Mouse (Mus musculus) C2C12 (cell line): ENCODE data around the gene Ccm2. TPM values are rescaled to one million over a fixed set of nuclear protein-coding genes. Genes with fewer than 3 reads are reported as not detected.

Experiments used
- H3K27me3 ChIP-seq: one replicate; pipeline ENCODE4 v1.6.1; 2011; ENCODE audit not compliant: control insufficient read depth, insufficient read depth, insufficient read length
- H3K36me3 ChIP-seq: one replicate; pipeline ENCODE4 v1.6.1; 2011; ENCODE audit not compliant: control insufficient read depth, insufficient read depth
- H3K4me3 ChIP-seq: one replicate; pipeline ENCODE4 v1.5.1; 2011; ENCODE audit warnings: mild to moderate bottlenecking, control low read depth; ENCODE audit not compliant: poor library complexity, insufficient read depth, severe bottlenecking
- H3K79me2 ChIP-seq: one replicate; pipeline ENCODE4 v1.6.1; 2011; ENCODE audit not compliant: control insufficient read depth, insufficient read depth
- H3K79me3 ChIP-seq: one replicate; pipeline ENCODE4 v1.6.1; 2011; ENCODE audit warnings: low read depth, control low read depth
- H3ac ChIP-seq: one replicate; pipeline ENCODE3; 2011; ENCODE audit warnings: low read depth; ENCODE audit not compliant: control insufficient read depth, insufficient read length
- CEBPB ChIP-seq: IDR thresholded peaks from one replicate; pipeline ENCODE4 v1.6.1; 2011; ENCODE audit warnings: low read depth, mild to moderate bottlenecking, control low read depth, moderate library complexity
- CTCF ChIP-seq: IDR thresholded peaks from one replicate; pipeline ENCODE4 v1.5.1; 2011; ENCODE audit not compliant: control insufficient read depth, insufficient read depth, insufficient read length
- FOSL1 ChIP-seq: IDR thresholded peaks from one replicate; pipeline ENCODE4 v1.8.0; 2011; ENCODE audit warnings: mild to moderate bottlenecking, low read length; ENCODE audit not compliant: poor library complexity, insufficient read depth, severe bottlenecking
- MAX ChIP-seq: IDR thresholded peaks from one replicate; pipeline ENCODE4 v1.6.1; 2011; ENCODE audit warnings: mild to moderate bottlenecking, control low read depth
- MYOD1 ChIP-seq: IDR thresholded peaks from one replicate; pipeline ENCODE4 v1.6.1; 2011; ENCODE audit warnings: low read depth; ENCODE audit not compliant: control insufficient read depth, insufficient read length
- MYOG ChIP-seq: IDR thresholded peaks from one replicate; pipeline ENCODE4 v1.6.1; 2011; ENCODE audit not compliant: control insufficient read depth, insufficient read length; ENCODE audit errors: extremely low read depth
- USF1 ChIP-seq: IDR thresholded peaks from one replicate; pipeline ENCODE4 v1.6.1; 2011; ENCODE audit warnings: low read depth, mild to moderate bottlenecking, control low read depth, moderate library complexity
- polyA plus RNA-seq: library from polyadenylated mRNA; unstranded; fragments of >200 nt; fragmentation: generic; extraction: Trizol; gene quantifications from one replicate; pipeline ENCODE4 v1.2.1, GENCODE M21; 2012; ENCODE audit warnings: missing spikeins

Gene Ccm2
- polyA plus RNA-seq, 1 experiment: 90.7 TPM

GRCm38 (mm10) chr11:6586660-6587059 lies 40.0 kb downstream of the Ccm2 start:
- no peak overlapping the region for H3ac ChIP-seq
- TF ChIP-seq CTCF: no peak
- no peak for TF ChIP-seq USF1
- no peak for TF ChIP-seq MYOD1
- no peak for TF ChIP-seq FOSL1
- TF ChIP-seq MAX: no peak
- TF ChIP-seq CEBPB: no peak
- no peak for TF ChIP-seq MYOG
- H3K4me3 ChIP-seq: no peak overlapping the region
- H3K79me2 ChIP-seq: peaks cover 16% of the 10 kb centered on the region
- peaks cover 75% of the 10 kb centered on the region for H3K36me3 ChIP-seq
- no peaks in the 10 kb centered on the region for H3K27me3 ChIP-seq
- H3K79me3 ChIP-seq: peaks cover 3% of the 10 kb centered on the region

DNA sequence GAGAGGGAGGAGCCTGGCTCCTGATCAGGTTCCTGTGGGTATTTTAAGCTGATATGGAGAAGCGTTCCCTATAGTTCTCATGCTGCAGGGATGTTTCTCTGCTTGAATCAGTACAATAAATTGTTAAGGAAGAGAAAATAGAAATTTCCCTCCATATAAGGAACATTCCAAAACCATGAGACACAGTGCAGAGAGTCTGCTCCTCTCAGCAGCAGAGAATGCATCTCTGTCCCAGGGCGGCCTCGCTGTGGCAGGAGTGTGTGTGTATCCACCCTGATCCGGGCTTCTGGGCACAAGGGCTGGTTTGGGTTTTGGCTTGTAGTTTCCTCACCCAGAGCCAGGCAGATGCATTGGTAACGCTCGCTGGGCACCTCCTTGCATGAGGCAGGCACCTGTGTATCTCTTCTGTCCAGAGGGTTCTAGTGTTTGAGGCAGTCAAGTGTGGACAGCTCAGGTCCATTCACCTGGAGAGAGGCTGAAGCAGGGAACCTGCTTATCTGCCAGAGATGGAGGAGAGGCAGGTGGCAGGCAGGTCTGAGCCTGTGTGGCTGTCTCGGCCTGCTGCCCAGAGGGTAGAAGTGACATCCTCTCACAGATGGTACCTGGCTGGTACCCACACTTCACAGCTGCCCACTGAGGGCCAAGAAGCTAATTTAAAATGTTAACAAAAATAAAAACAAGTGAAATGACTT lies 40.7 kb downstream of the Ccm2 start:
- Histone ChIP-seq H3K79me2 (peaks cover 10% of the 10 kb centered on the region), H3ac (no peak overlapping the region), H3K27me3 (no peaks in the 10 kb centered on the region), H3K4me3 (no peak overlapping the region), H3K36me3 (peaks cover 76% of the 10 kb centered on the region), H3K79me3 (peaks cover 2% of the 10 kb centered on the region)
- TF ChIP-seq CTCF (no peak), CEBPB (no peak), MAX (no peak), MYOG (no peak), MYOD1 (no peak), FOSL1 (no peak), USF1 (no peak)

GRCm38 (mm10) chr11:6588295-6588694 lies 41.6 kb downstream of the Ccm2 start:
- Histone ChIP-seq H3K4me3 (no peak overlapping the region), H3K27me3 (no peaks in the 10 kb centered on the region), H3K79me2 (peaks cover 1% of the 10 kb centered on the region), H3K79me3 (no peaks in the 10 kb centered on the region), H3ac (no peak overlapping the region), H3K36me3 (peaks cover 80% of the 10 kb centered on the region)
- no peak for TF ChIP-seq FOSL1
- TF ChIP-seq CTCF: no peak
- TF ChIP-seq USF1: no peak
- no peak for TF ChIP-seq MAX
- TF ChIP-seq CEBPB: no peak
- no peak for TF ChIP-seq MYOD1
- no peak for TF ChIP-seq MYOG

DNA sequence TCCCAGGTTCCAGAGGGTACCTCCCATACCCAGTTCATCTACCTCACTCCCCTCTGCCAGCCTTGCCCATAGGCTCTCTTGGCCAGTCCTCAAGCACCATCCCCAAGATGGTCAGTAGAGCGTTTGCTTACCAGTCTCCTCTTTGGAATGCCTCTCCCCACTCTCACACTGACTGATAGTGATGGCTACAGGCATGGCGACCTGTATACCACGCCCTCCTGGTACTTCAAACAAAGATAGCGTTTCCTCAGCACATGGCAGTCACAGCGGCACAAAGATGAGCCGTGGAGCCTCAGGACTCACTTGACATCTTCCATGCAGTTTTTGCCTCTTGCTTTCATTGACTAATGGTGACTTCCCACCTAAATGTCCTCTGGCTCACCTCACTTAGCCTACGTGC lies 43.2 kb downstream of the Ccm2 start:
- Histone ChIP-seq H3K36me3 (peaks cover 87% of the 10 kb centered on the region), H3K79me3 (no peaks in the 10 kb centered on the region), H3ac (no peak overlapping the region), H3K27me3 (no peaks in the 10 kb centered on the region), H3K4me3 (no peak overlapping the region), H3K79me2 (no peaks in the 10 kb centered on the region)
- TF ChIP-seq MAX: no peak
- no peak for TF ChIP-seq CTCF
- TF ChIP-seq USF1: no peak
- no peak for TF ChIP-seq FOSL1
- no peak for TF ChIP-seq MYOD1
- TF ChIP-seq MYOG: no peak
- no peak for TF ChIP-seq CEBPB

GRCm38 (mm10) chr11:6590933-6591675 lies 44.4 kb downstream of the Ccm2 start:
- TF ChIP-seq CEBPB (no peak), USF1 (no peak), MYOG (no peak), MAX (no peak), MYOD1 (no peak), CTCF (no peak), FOSL1 (no peak)
- peaks cover 86% of the 10 kb centered on the region for H3K36me3 ChIP-seq
- H3K79me3 ChIP-seq: no peaks in the 10 kb centered on the region

GRCm38 (mm10) chr11:6593406-6593805 lies 46.7 kb downstream of the Ccm2 start:
- Histone ChIP-seq H3K79me3 (no peaks in the 10 kb centered on the region), H3K27me3 (no peaks in the 10 kb centered on the region), H3K36me3 (peaks cover 78% of the 10 kb centered on the region), H3K4me3 (no peak overlapping the region), H3ac (no peak overlapping the region), H3K79me2 (no peaks in the 10 kb centered on the region)
- TF ChIP-seq MYOD1: no peak
- TF ChIP-seq CTCF: no peak
- TF ChIP-seq CEBPB: no peak

More at GRCm38 (mm10) chr11:6590933-6591675, 44.4 kb downstream of the Ccm2 start:
- no peaks in the 10 kb centered on the region for H3K27me3 ChIP-seq
- no peaks in the 10 kb centered on the region for H3K79me2 ChIP-seq
- H3K4me3 ChIP-seq: no peak overlapping the region
- H3ac ChIP-seq: no peak overlapping the region
